Mouse (Mus musculus) hindbrain, postnatal 0 days (tissue): ENCODE results near the gene Gpi1. TPM values are rescaled to one million over a fixed set of nuclear protein-coding genes. Genes with fewer than 3 reads are reported as not detected.
A peak's percentile ranks its signal among the peaks of the same experiment; 100 is the strongest.
"Not testable (repeated sequence)": the region's sequence is repeated elsewhere in the genome, so short reads cannot be mapped to it uniquely, and the experiment has no call there.

Source experiments
- ATAC-seq: fragments of 200-750 bp; cut with Nextera tagmentation; 2 replicates; pipeline ENCODE4 v1.8.0; 2017; ENCODE audit warnings: mild to moderate bottlenecking, moderate TSS enrichment, moderate library complexity
- DNase-seq: peaks from one replicate; pipeline ENCODE4 v3.0.0-alpha.2; 2015; ENCODE audit warnings: low spot score
- H3K27ac ChIP-seq: fragments of 300-500 bp; sonication (generic); 2 replicates; pipeline ENCODE4 v1.5.1; 2014; ENCODE audit warnings: mild to moderate bottlenecking
- H3K27me3 ChIP-seq: fragments of 300-500 bp; sonication (generic); 2 replicates; pipeline ENCODE4 v1.6.1; 2014; ENCODE audit warnings: low read length, mixed read lengths; ENCODE audit not compliant: insufficient read depth
- H3K36me3 ChIP-seq: fragments of 300-500 bp; sonication (generic); 2 replicates; pipeline ENCODE4 v1.6.1; 2014; ENCODE audit warnings: low read length, mixed read lengths; ENCODE audit not compliant: insufficient read depth
- H3K4me1 ChIP-seq: fragments of 300-500 bp; sonication (generic); 2 replicates; pipeline ENCODE4 v1.6.1; 2014; ENCODE audit warnings: antibody characterized with exemption, low read length, mixed read lengths; ENCODE audit not compliant: insufficient read depth
- H3K4me2 ChIP-seq: fragments of 300-500 bp; sonication (generic); 2 replicates; pipeline ENCODE4 v1.6.1; 2014; ENCODE audit warnings: low read depth, mild to moderate bottlenecking, low read length, moderate library complexity, mixed read lengths
- H3K4me3 ChIP-seq: fragments of 300-500 bp; sonication (generic); 2 replicates; pipeline ENCODE4 v1.5.1; 2014; ENCODE audit warnings: low read length
- H3K9ac ChIP-seq: fragments of 300-500 bp; sonication (generic); replicated peaks from 2 replicates; pipeline ENCODE4 v1.6.1; 2014; ENCODE audit warnings: mild to moderate bottlenecking, low read length, moderate library complexity, mixed read lengths
- H3K9me3 ChIP-seq: fragments of 300-500 bp; sonication (generic); 2 replicates; pipeline ENCODE4 v1.6.1; 2016; ENCODE audit warnings: low read length, mixed read lengths
- CTCF ChIP-seq: IDR thresholded peaks from 2 replicates; pipeline ENCODE4 v1.5.1; 2016; ENCODE audit warnings: antibody characterized with exemption, control low read depth, low read depth
- WGBS: fragments of 180-500 bp; shearing (Covaris S2); extraction: QIAGEN DNeasy Blood & Tissue Kit; methylation state at CpG from one replicate; pipeline ENCODE4 v1.1.7; 2014; 5-methylcytosine and 5-hydroxymethylcytosine counted together
- polyA plus RNA-seq: library from polyadenylated mRNA; unstranded; fragments of >200 nt; fragmentation: Nextera tagmentation; extraction: Ambion mirVana; gene quantifications from 2 replicates; pipeline ENCODE4 v1.2.1, GENCODE M21; 2015
- total RNA-seq: library from RNA; depleted of rRNA; stranded (reverse); fragments of >200 nt; gene quantifications from 2 replicates; pipeline ENCODE4 v1.2.3, GENCODE M21; 2014

Gene Gpi1
- total and polyA plus RNA-seq, 2 experiments from 2014 or later = 389 to 413 TPM

- 96% methylated on average over 7 of the region's 7 CpGs for WGBS
- H3K9me3 ChIP-seq = no peaks in the 10 kb centered on the region
- no peaks in the 10 kb centered on the region for H3K4me1 ChIP-seq
- H3K36me3 ChIP-seq = peaks cover 94% of the 10 kb centered on the region
- TF ChIP-seq CTCF = no peak
- DNase-seq (no peak), ATAC-seq (no peak)
- no peak overlapping the region for H3K4me3 ChIP-seq
- no peak overlapping the region for H3K9ac ChIP-seq
- H3K4me2 ChIP-seq = no peak overlapping the region
- H3K27me3 ChIP-seq = no peaks in the 10 kb centered on the region
- H3K27ac ChIP-seq = no peak overlapping the region
Measured at GRCm38 (mm10) chr7:34213281-34213680, 16.9 kb downstream of the Gpi1 start.

GRCm38 (mm10) chr7:34208027-34208745, 21.9 kb downstream of the Gpi1 start:
- peak; percentile 32; the same call in 1 of the 2 replicates for TF ChIP-seq CTCF
- H3K36me3 ChIP-seq = peaks cover 92% of the 10 kb centered on the region
- ATAC-seq = no peak

GRCm38 (mm10) chr7:34206331-34206730, 23.8 kb downstream of the Gpi1 start:
- Histone ChIP-seq H3K27me3 (no peaks in the 10 kb centered on the region), H3K4me2 (no peak overlapping the region), H3K27ac (no peak overlapping the region), H3K9me3 (no peaks in the 10 kb centered on the region), H3K9ac (no peak overlapping the region), H3K4me3 (no peak overlapping the region), H3K4me1 (no peaks in the 10 kb centered on the region), H3K36me3 (peaks cover 89% of the 10 kb centered on the region)
- DNase-seq (no peak), ATAC-seq (no peak)
- no peak for TF ChIP-seq CTCF
- WGBS = 96% methylated on average over 6 of the region's 6 CpGs

More at GRCm38 (mm10) chr7:34208027-34208745, 21.9 kb downstream of the Gpi1 start:
- no peak overlapping the region for H3K4me3 ChIP-seq
- whole genome bisulfite sequencing = 90% methylated on average over 9 of the region's 9 CpGs
- no peaks in the 10 kb centered on the region for H3K9me3 ChIP-seq
- no peaks in the 10 kb centered on the region for H3K27me3 ChIP-seq
- H3K9ac ChIP-seq = no peak overlapping the region
- H3K4me2 ChIP-seq = no peak overlapping the region
- no peak overlapping the region for H3K27ac ChIP-seq
- DNase-seq = no peak
- no peaks in the 10 kb centered on the region for H3K4me1 ChIP-seq

- not testable (repeated sequence) for H3K9ac ChIP-seq, DNase-seq, H3K4me2 ChIP-seq, ATAC-seq, H3K4me1 ChIP-seq, H3K9me3 ChIP-seq, H3K27me3 ChIP-seq, H3K27ac ChIP-seq, H3K4me3 ChIP-seq
- peaks cover 57% of the 10 kb centered on the region for H3K36me3 ChIP-seq
- 93% methylated on average over 10 of the region's 10 CpGs for WGBS
Measured at GRCm38 (mm10) chr7:34202147-34202546, 28.0 kb downstream of the Gpi1 start.

GRCm38 (mm10) chr7:34200829-34201228, 29.3 kb downstream of the Gpi1 start:
- Histone ChIP-seq H3K36me3 (peaks cover 45% of the 10 kb centered on the region), H3K4me2 (no peak overlapping the region), H3K27ac (no peak overlapping the region), H3K4me1 (no peaks in the 10 kb centered on the region), H3K27me3 (no peaks in the 10 kb centered on the region), H3K4me3 (no peak overlapping the region), H3K9me3 (no peaks in the 10 kb centered on the region), H3K9ac (no peak overlapping the region)
- DNase-seq (no peak), ATAC-seq (no peak)
- no peak for TF ChIP-seq CTCF
- WGBS = 96% methylated on average over 2 of the region's 2 CpGs

- Histone ChIP-seq H3K4me3 (no peak overlapping the region), H3K4me2 (no peak overlapping the region), H3K9ac (no peak overlapping the region), H3K9me3 (no peaks in the 10 kb centered on the region), H3K4me1 (no peaks in the 10 kb centered on the region), H3K36me3 (peaks cover 23% of the 10 kb centered on the region), H3K27me3 (no peaks in the 10 kb centered on the region), H3K27ac (no peak overlapping the region)
- whole genome bisulfite sequencing = 51% methylated on average over 3 of the region's 3 CpGs
- ATAC-seq (no peak), DNase-seq (peak; percentile 32)
- peak; percentile 56 for TF ChIP-seq CTCF
Measured at GRCm38 (mm10) chr7:34198346-34198745, 31.8 kb downstream of the Gpi1 start.
